ENCODE assay signal across 12 mouse cellular contexts in the genomic region with DNA sequence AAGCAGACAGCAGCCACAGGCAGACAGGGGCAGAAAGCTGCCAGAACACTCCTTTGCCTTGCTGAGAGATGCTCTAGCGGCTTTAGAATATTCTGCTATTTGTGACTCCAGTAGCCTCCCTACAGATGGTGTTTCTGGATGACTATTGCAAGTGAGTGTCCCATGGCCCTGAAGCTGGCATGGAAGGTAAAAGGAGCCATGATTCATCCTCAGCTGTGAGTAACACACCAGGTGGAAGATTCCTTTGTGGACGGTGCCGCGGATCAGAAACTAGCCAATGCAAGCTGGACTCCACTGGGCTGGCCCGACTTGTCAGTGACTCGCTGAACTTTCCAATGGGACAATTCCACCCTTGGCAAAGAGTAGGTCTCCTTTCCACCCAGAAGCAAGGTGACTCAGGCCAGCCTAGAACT.
DNase-seq lines count a peak whose midpoint lies in the region; ATAC-seq lines count a peak whose summit lies in the region.
"Had no signal": no experiment of that assay in that cellular context is flagged by ENCODE, and none has a peak within 500 bp of the region (broad histone marks: within the 10 kb centered on the region; RNA-seq: fewer than 3 reads in every experiment).

No protein-coding gene starts in this region.

- H3K27ac ChIP-seq in heart, embryonic 16.5 days (ENCODE audit: low read length): peak overlapping the region; percentile 75
- H3K27ac ChIP-seq: hindbrain, embryonic 10.5 days; liver, embryonic 15.5 days; midbrain, embryonic 12.5 days had no signal

- no peaks in the 10 kb centered on the region for H3K27me3 ChIP-seq in heart, embryonic 16.5 days (ENCODE audit: control insufficient read depth, insufficient read depth, low read length)
- H3K27me3 ChIP-seq: liver, embryonic 15.5 days; midbrain, embryonic 12.5 days had no signal

- H3K9ac ChIP-seq in heart, embryonic 16.5 days (ENCODE audit: low read length): no peak overlapping the region
- H3K9ac ChIP-seq: liver, embryonic 15.5 days; midbrain, embryonic 12.5 days had no signal

- no peak overlapping the region for H3K4me2 ChIP-seq in heart, embryonic 16.5 days (ENCODE audit: low read depth, low read length)
- H3K4me2 ChIP-seq: liver, embryonic 15.5 days; midbrain, embryonic 12.5 days had no signal

- 84% methylated on average over 6 of the region's 6 CpGs for WGBS in heart, embryonic 16.5 days

- H3K4me1 ChIP-seq in heart, embryonic 16.5 days (ENCODE audit: control insufficient read depth, insufficient read depth, low read length): peaks cover 8% of the 10 kb centered on the region
- H3K4me1 ChIP-seq: hindbrain, embryonic 10.5 days; liver, embryonic 15.5 days; midbrain, embryonic 12.5 days had no signal

- peaks cover 9% of the 10 kb centered on the region for H3K9me3 ChIP-seq in heart, embryonic 16.5 days (replicated peaks; ENCODE audit: control insufficient read depth, low read length)
- H3K9me3 ChIP-seq: liver, embryonic 15.5 days had no signal

- H3K4me3 ChIP-seq in heart, embryonic 16.5 days (ENCODE audit: low read length): no peak overlapping the region
- H3K4me3 ChIP-seq: hindbrain, embryonic 10.5 days; liver, embryonic 15.5 days; midbrain, embryonic 12.5 days had no signal

- peak; percentile 10 for DNase-seq in adrenal gland, postnatal 14 days
- DNase-seq in adrenal gland, adult 18-20 months (ENCODE audit: low spot score in 2 of 2): no peak
- no peak for DNase-seq in heart, postnatal 10 days
- DNase-seq in urinary bladder, adult 2 months (ENCODE audit: low spot score): peak; percentile 19
- no peak for DNase-seq in urinary bladder, postnatal 36 days (ENCODE audit: low spot score in 2 of 2)
- DNase-seq in telencephalon, adult 2 months (ENCODE audit: low read depth, low spot score): peak; percentile 58
- DNase-seq in retina, postnatal 1 day: no peak
- DNase-seq: kidney, postnatal 36 days had no signal

- no peak for ATAC-seq in heart, embryonic 16.5 days (replicated peaks; ENCODE audit: extremely low read depth, insufficient read depth, low FRiP score)

- intact Hi-C loops in heart, postnatal 10 days (cut with DNase I): no loop called here

- H3K36me3 ChIP-seq in heart, embryonic 16.5 days (ENCODE audit: control insufficient read depth, insufficient read depth): 0 out of 2 replicates have a peak, but pooled peaks cover 2% of the 10 kb centered on the region
- H3K36me3 ChIP-seq: hindbrain, embryonic 10.5 days; liver, embryonic 15.5 days; midbrain, embryonic 12.5 days had no signal

Comparison
In these comparisons a context has a peak if more than half of its experiments do, and no peak if none do; other contexts are left out.
1. DNase-seq: peak in adrenal gland, postnatal 14 days (single experiment), urinary bladder, adult 2 months (single experiment) and telencephalon, adult 2 months (single experiment); none in adrenal gland, adult 18-20 months (0 of 2), heart, postnatal 10 days (0 of 2), urinary bladder, postnatal 36 days (0 of 2) and retina, postnatal 1 day (single experiment).